Mouse (Mus musculus): ENCODE measurements at regions not wholly inside any gene's neighbourhood (a gene's known extent, or its start where the extent isn't known, plus 50 kb on each side); places are given as distances from the start of the nearest gene placed in this dataset.

DNA sequence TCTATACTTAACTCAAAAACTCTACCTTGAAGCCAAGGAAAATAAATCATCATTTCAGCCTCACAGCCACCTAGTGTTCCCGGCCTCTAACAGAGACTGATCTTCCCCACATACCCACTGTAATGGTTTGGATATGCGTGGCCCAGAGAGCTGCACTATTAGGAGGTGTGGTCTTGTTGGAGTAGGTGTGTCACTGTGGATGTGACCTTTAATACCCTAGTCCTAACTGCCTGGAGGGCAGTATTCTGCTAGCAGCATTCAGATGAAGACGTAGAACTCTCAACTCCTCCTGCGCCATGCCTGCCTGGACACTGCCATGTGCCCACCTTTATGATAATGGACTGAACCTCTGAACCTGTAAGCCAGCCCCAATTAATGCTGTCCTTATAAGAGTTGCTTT lies 99.0 kb upstream of the Slc44a1 start:
- TF ChIP-seq POLR2A (IDR thresholded peaks at IDR 0.05; ENCODE audit: borderline replicate concordance, extremely low read depth, insufficient read depth, insufficient read length, poor library complexity, severe bottlenecking) (no peak), CTCF (IDR thresholded peaks at IDR 0.05; ENCODE audit: borderline replicate concordance, extremely low read depth, insufficient read depth, insufficient read length) (no peak)
- DNase-seq (ENCODE audit: low read depth) = no peak

DNA sequence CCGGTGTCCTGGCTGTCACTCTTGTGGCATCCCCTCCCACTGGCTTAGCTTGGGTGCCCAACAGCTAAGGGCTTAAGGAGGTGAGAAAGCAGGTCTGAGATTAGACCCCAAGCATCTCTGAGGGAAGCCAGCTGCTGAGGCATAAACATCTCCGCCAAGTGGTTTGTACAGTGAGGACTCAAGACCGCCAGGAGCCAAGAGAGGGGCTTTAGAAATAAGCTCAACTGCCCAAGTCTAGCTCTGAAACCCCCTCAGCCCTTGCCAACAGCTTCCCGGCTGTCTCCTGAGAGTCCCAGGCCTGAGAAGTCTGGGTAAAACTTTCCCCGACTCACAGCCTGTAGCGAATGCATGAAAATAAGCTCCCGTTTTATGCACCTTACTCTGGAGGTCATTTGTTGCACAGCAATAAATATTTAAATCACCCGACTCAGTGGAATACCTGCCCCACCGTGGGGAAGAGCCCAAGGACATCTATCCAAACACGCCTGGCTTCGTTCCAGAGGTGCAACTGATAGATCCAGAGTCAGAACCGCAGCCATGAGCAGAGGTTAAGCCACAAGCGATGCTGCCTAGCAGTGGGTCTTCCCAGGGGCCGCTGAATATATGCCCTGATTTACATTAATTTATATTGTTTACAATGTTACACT lies 100.1 kb upstream of the Slc44a1 start:
- no peak for DNase-seq (ENCODE audit: low read depth)
- TF ChIP-seq POLR2A (IDR thresholded peaks at IDR 0.05; ENCODE audit: borderline replicate concordance, extremely low read depth, insufficient read depth, insufficient read length, poor library complexity, severe bottlenecking) = no peak
- no peak for TF ChIP-seq CTCF (IDR thresholded peaks at IDR 0.05; ENCODE audit: borderline replicate concordance, extremely low read depth, insufficient read depth, insufficient read length)

DNA sequence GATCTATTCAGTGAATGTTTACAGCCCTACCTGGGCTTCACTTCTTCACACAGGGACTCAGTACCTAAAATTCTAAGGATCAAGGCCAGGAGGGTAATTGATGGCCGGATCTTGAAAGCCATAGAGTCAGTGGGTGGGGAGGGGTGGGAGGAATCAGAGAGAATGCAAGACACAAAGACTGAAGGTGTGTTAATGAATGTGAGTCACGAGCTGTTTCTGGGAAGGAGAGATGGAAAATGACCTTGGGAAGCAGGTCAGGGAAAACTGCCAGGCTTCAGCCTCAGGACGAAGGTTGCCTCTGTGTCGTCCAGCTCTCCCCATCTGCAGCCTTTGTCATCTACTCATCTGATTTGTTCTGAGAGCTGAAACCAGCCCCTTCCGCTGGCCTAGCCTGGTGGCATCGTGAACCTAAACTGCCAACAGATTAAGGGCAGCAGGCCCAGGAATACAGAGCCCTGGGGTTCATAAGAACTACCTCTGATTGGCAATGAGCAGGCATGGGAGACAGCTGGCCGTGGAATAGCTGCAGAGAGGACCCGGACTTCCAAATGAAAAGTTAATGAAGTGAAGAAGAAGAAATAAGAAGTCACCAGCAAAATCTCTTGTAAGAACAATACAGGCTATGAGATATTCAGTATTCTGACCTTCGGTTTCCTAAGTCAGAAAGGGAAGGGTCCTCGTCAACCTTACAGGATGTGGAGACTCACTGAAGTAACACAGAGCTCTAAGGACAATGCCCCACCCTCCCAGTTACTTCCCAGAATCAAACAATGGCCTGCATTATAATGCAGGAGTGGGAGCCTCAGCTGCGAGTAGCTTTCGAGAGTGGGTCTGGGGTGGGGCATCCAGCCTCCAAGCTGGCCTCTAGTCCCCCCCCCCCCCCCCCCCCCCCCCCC lies 100.8 kb upstream of the Slc44a1 start:
- no peak for TF ChIP-seq CTCF (IDR thresholded peaks at IDR 0.05; ENCODE audit: borderline replicate concordance, extremely low read depth, insufficient read depth, insufficient read length)
- TF ChIP-seq POLR2A (IDR thresholded peaks at IDR 0.05; ENCODE audit: borderline replicate concordance, extremely low read depth, insufficient read depth, insufficient read length, poor library complexity, severe bottlenecking) = no peak
- no peak for DNase-seq (ENCODE audit: low read depth)

DNA sequence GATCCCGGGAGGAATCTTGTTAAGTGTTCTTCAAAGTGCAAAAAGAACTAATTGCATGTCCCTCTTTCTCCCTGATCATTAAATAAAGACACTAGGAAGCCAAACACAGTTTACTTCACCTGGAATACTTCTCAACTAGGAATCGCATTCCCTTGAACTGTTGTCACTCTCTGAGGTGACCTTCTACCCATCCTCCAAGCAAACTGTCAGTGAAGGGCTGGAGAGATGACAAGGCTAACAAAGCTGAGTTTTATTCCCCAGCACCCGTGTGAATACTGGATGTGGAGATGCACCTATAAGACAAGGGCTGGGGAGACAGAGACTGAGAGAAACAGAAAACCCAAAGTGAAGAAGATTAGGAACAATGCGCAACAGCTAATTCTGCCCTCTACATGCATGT lies 101.7 kb upstream of the Slc44a1 start:
- TF ChIP-seq CTCF (IDR thresholded peaks at IDR 0.05; ENCODE audit: borderline replicate concordance, extremely low read depth, insufficient read depth, insufficient read length) = no peak
- no peak for TF ChIP-seq POLR2A (IDR thresholded peaks at IDR 0.05; ENCODE audit: borderline replicate concordance, extremely low read depth, insufficient read depth, insufficient read length, poor library complexity, severe bottlenecking)

DNA sequence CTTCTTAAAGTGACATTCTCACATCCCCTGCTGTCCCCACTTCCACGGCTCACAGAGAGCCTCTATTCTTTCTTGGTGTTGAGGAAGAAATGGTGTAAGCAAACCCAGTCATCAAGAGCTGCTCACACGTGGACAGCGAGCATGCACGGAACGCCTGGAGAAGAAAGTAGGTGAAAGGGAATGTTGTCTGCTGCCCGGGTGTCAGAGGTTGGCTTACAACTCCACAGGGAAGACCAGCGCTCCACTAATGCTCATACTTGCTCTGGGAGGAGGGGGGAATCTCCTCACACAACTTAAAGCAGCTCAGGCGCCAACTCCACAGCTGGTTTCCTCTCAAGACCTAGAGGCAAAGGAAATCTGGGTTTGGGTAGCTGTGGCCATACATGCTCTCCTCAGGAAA lies 102.4 kb upstream of the Slc44a1 start:
- TF ChIP-seq POLR2A (IDR thresholded peaks at IDR 0.05; ENCODE audit: borderline replicate concordance, extremely low read depth, insufficient read depth, insufficient read length, poor library complexity, severe bottlenecking) (no peak), CTCF (IDR thresholded peaks at IDR 0.05; ENCODE audit: borderline replicate concordance, extremely low read depth, insufficient read depth, insufficient read length) (no peak)
- DNase-seq (ENCODE audit: low read depth) = peak; percentile 50

More for the DNA sequence above, 101.7 kb upstream of the Slc44a1 start:
- no peak for DNase-seq (ENCODE audit: low read depth)

DNA sequence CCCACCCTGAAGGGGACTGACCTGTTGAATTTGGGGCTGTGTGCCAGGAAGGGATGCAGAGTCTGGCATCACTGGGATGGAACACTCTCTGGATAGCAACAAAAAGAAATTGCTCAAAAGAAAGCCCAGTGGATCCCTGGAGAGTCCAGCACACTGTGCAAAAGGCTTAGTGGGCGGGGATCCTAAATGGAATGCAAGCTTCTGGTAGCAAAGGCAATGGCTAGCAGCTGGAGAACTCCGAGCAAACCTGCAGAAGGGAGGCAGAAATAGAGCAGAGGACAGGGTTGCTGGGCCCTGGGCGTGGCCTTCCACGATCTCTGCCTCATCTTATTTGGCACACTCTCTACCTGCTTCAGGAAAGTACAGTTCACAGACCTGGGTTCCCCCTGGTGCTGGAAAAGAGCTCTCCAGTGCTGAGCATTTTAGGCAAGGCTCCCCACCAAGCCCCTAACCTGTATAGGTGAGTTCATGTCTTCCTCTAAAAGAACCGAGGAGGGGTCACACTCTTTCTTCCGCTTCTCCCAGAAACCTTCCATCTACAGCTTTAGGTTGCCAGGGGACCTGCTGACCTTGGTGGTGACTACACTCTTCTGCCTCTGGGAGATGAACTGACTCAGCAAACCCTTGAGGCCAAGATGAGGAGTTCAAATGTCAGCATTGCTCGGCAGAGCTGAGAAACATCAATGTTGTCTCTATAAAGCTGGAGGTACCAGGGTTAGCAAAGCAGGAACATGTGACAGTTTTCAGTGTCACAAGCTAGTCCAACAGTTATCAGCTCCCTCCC lies 112.6 kb upstream of the Slc44a1 start:
- TF ChIP-seq CTCF (IDR thresholded peaks at IDR 0.05; ENCODE audit: borderline replicate concordance, extremely low read depth, insufficient read depth, insufficient read length) (no peak), POLR2A (IDR thresholded peaks at IDR 0.05; ENCODE audit: borderline replicate concordance, extremely low read depth, insufficient read depth, insufficient read length, poor library complexity, severe bottlenecking) (no peak)
- peak; percentile 53 for DNase-seq (ENCODE audit: low read depth)

DNA sequence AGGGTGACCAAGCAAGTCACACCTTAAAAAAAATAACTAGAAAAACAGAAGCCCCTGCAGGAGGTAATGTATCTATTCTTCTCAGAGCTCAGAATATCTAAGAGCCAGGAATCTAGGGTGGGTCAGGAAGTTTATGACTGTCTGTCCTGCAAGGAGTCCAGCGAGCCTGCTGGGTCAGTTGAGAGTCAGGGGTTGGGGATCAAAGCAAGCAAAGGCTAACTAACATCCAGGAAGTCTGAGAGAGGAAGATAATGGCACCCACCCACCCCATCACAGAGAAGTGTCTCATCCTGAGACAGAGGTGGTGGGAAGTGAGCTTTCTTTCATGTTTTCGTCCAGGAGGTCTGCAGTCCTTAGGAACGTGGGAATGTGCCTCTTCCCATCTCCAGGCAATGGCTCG lies 116.4 kb upstream of the Slc44a1 start:
- TF ChIP-seq CTCF (IDR thresholded peaks at IDR 0.05; ENCODE audit: borderline replicate concordance, extremely low read depth, insufficient read depth, insufficient read length) = no peak
- no peak for TF ChIP-seq POLR2A (IDR thresholded peaks at IDR 0.05; ENCODE audit: borderline replicate concordance, extremely low read depth, insufficient read depth, insufficient read length, poor library complexity, severe bottlenecking)
- DNase-seq (ENCODE audit: low read depth) = no peak

DNA sequence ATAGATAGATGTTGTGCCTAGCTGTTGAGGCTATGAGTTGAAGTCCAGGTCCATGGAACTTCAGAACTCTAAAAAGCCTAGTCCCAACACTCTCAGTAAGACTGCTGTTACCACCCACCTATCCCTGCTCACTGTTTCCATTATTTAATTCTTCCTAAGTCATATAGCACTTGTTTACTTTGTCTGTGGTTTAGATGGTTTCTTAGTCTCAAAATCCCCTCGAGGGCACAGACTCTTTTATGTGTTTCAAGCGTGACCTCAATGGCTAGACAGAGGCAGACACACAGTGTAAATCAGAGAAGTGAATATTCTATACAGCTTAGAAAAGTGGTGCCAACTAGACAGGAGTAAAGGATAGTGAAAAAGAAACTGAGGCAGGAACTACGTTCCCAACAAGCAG lies 117.0 kb upstream of the Slc44a1 start:
- TF ChIP-seq POLR2A (IDR thresholded peaks at IDR 0.05; ENCODE audit: borderline replicate concordance, extremely low read depth, insufficient read depth, insufficient read length, poor library complexity, severe bottlenecking) = no peak
- TF ChIP-seq CTCF (IDR thresholded peaks at IDR 0.05; ENCODE audit: borderline replicate concordance, extremely low read depth, insufficient read depth, insufficient read length) = no peak

DNA sequence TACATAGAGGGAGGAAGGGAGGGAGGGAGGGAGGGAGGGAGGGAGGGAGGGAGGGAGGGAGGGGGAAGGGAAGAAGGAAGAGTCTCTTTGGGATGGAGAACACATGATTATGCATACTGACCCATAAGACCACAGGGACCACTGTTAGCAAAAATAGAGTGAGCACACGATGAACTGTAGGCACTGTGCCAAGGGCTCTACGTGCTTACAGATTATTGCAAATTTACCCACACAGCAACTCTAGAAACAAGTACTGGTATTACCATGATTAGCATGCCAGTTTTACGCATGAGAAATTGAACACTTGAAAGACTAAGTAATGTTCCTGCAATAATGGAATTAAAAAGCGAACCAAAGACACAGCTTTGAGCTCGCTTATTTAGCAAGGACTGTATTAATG lies 117.7 kb upstream of the Slc44a1 start:
- DNase-seq (ENCODE audit: low read depth) = peak; percentile 55
- no peak for TF ChIP-seq POLR2A (IDR thresholded peaks at IDR 0.05; ENCODE audit: borderline replicate concordance, extremely low read depth, insufficient read depth, insufficient read length, poor library complexity, severe bottlenecking)
- TF ChIP-seq CTCF (IDR thresholded peaks at IDR 0.05; ENCODE audit: borderline replicate concordance, extremely low read depth, insufficient read depth, insufficient read length) = no peak

More for the DNA sequence above, 117.0 kb upstream of the Slc44a1 start:
- DNase-seq (ENCODE audit: low read depth) = no peak

DNA sequence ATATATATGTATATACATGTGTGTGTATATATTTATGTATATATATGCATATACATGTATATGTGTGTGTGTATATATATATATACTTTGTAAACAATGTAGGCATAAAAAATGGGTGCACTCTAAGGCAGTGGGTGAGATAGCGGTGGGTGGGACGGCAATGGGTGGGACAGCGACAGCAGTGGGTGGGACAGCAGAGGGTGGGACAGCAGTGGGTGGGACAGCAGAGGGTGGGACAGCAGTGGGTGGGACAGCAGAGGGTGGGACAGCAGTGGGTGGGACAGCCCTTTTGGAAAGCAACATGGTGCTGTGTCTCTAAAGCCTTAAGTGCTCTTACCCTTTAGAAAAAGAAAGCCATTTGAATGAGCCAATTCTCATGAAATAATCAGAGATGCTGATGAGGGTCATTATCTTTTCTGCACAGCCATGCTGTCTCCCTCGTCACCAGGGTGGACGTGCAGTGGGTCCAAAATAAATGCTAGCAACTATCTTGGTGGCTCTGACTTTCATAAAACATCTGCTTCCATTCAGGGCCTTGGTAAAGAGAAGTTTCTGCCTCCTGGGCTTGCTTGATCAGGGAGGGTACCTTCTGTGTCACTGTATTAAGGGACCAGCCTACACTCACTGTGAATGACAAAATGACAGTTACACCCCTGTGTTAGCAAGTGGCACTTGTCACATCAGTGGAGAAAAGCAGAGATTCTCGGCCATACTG lies 119.3 kb upstream of the Slc44a1 start:
- no peak for TF ChIP-seq CTCF (IDR thresholded peaks at IDR 0.05; ENCODE audit: borderline replicate concordance, extremely low read depth, insufficient read depth, insufficient read length)
- no peak for TF ChIP-seq POLR2A (IDR thresholded peaks at IDR 0.05; ENCODE audit: borderline replicate concordance, extremely low read depth, insufficient read depth, insufficient read length, poor library complexity, severe bottlenecking)
- peak; percentile 70 for DNase-seq (ENCODE audit: low read depth)

Data from brain, embryonic 14.5 days (tissue).